Mouse (Mus musculus): ENCODE measurements at regions not wholly inside any gene's neighbourhood (a gene's known extent, or its start where the extent isn't known, plus 50 kb on each side); places are given as distances from the start of the nearest gene placed in this dataset.
A peak's percentile ranks its signal among the peaks of the same experiment; 100 is the strongest.

- DNase-seq, result no peak
Observed at GRCm38 (mm10) chr2:92711122-92711777, 111.7 kb downstream of the Chst1 start.

- DNase-seq, result no peak
Observed at GRCm38 (mm10) chr2:92712266-92713144, 113.0 kb downstream of the Chst1 start.

GRCm38 (mm10) chr2:92717706-92718105 is 118.2 kb downstream of the Chst1 start:
- no peak for DNase-seq

GRCm38 (mm10) chr2:92721951-92722350 is 122.4 kb downstream of the Chst1 start:
- DNase-seq, result no peak

GRCm38 (mm10) chr2:92723618-92724263 is 124.2 kb downstream of the Chst1 start:
- no peak for DNase-seq

- DNase-seq, result no peak
Observed at GRCm38 (mm10) chr2:92726640-92727039, 127.1 kb downstream of the Chst1 start.

- no peak for DNase-seq
Observed at GRCm38 (mm10) chr2:92727241-92727640, 127.7 kb downstream of the Chst1 start.

GRCm38 (mm10) chr2:92728388-92728787 is 128.9 kb downstream of the Chst1 start:
- DNase-seq, result peak; percentile 59

GRCm38 (mm10) chr2:92730371-92730770 is 130.9 kb downstream of the Chst1 start:
- peak; percentile 22 for DNase-seq

GRCm38 (mm10) chr2:92733403-92733802 is 133.9 kb downstream of the Chst1 start:
- DNase-seq, result no peak

- no peak for DNase-seq
Observed at GRCm38 (mm10) chr2:92735784-92736183, 136.3 kb downstream of the Chst1 start.

GRCm38 (mm10) chr2:92737301-92737700 is 137.8 kb downstream of the Chst1 start:
- no peak for DNase-seq

GRCm38 (mm10) chr2:92739576-92739975 is 140.1 kb downstream of the Chst1 start:
- no peak for DNase-seq

- no peak for DNase-seq
Observed at GRCm38 (mm10) chr2:92740776-92741295, 141.3 kb downstream of the Chst1 start.

GRCm38 (mm10) chr2:92742025-92742424 is 142.5 kb downstream of the Chst1 start:
- no peak for DNase-seq

GRCm38 (mm10) chr2:92742671-92743070 is 143.2 kb downstream of the Chst1 start:
- no peak for DNase-seq

GRCm38 (mm10) chr2:92743152-92743551 is 143.6 kb downstream of the Chst1 start:
- DNase-seq, result no peak

GRCm38 (mm10) chr2:92743911-92744310 is 144.4 kb downstream of the Chst1 start:
- no peak for DNase-seq

GRCm38 (mm10) chr2:92747406-92747805 is 147.9 kb downstream of the Chst1 start:
- no peak for DNase-seq

- DNase-seq, result no peak
Observed at GRCm38 (mm10) chr2:92750116-92750515, 150.6 kb downstream of the Chst1 start.

- DNase-seq, result no peak
Observed at GRCm38 (mm10) chr2:92750672-92751071, 151.2 kb downstream of the Chst1 start.

GRCm38 (mm10) chr2:92751256-92751655 is 151.7 kb downstream of the Chst1 start:
- DNase-seq, result no peak

- no peak for DNase-seq
Observed at GRCm38 (mm10) chr2:92752156-92752555, 152.6 kb downstream of the Chst1 start.
